In the genomic region with DNA sequence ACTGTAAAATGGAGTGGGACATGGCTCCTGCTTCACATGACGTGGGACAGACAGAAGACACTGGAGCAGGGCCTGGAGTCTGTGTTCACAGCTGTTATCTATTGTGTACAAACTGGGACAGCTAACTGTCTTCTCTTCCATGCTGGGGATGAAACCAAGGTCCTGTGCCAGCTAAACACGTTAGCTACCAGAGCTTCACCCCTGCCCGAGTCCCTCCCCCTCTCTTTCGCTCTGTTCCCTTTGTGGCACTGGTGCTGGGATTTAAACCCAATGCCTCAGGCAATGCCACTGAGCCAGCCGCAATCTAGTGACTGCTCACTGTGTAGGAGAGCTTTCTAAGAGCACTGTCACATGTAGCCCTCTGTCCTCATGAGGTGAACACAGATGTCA, we compare ENCODE assay signal across 23 mouse cellular contexts. TPM values are rescaled to one million over a fixed set of nuclear protein-coding genes. Genes with fewer than 3 reads are reported as not detected.
DNase-seq lines count a peak whose midpoint lies in the region; ATAC-seq lines count a peak whose summit lies in the region.
"Had no signal": no experiment of that assay in that cellular context is flagged by ENCODE, and none has a peak within 500 bp of the region (broad histone marks: within the 10 kb centered on the region; RNA-seq: fewer than 3 reads in every experiment).

No protein-coding gene starts in this region.

- no peaks in the 10 kb centered on the region for H3K27me3 ChIP-seq in liver, embryonic 11.5 days (replicated peaks; ENCODE audit: control insufficient read depth, insufficient read depth, low read length)
- no peaks in the 10 kb centered on the region for H3K27me3 ChIP-seq in liver, embryonic 12.5 days (replicated peaks)
- H3K27me3 ChIP-seq in liver, embryonic 15.5 days: no peaks in the 10 kb centered on the region
- H3K27me3 ChIP-seq: CH12.LX; forebrain, embryonic 13.5 days; hindbrain, embryonic 12.5 days; hindbrain, embryonic 15.5 days; Patski had no signal

- H3K27ac ChIP-seq in liver, embryonic 11.5 days (ENCODE audit: low read depth, low read length): 0 out of 2 replicates have a peak overlapping the region, but pooled peaks have one; percentile 1
- H3K27ac ChIP-seq in liver, embryonic 12.5 days: no peak overlapping the region
- H3K27ac ChIP-seq in brown adipose tissue, adult 24 weeks (replicated peaks; ENCODE audit: low read depth, low read length): peak overlapping the region; percentile 14; the same call in 1 of the 2 replicates
- peak overlapping the region; percentile 72 for H3K27ac ChIP-seq in liver, embryonic 15.5 days (replicated peaks)
- H3K27ac ChIP-seq: forebrain, embryonic 10.5 days; forebrain, embryonic 13.5 days; hindbrain, embryonic 12.5 days; hindbrain, embryonic 15.5 days had no signal

- 71% methylated on average over 5 of the region's 5 CpGs for WGBS in liver, embryonic 11.5 days
- WGBS in liver, embryonic 12.5 days (ENCODE audit: insufficient replicate concordance): 66% methylated on average over 5 of the region's 5 CpGs
- WGBS in liver, embryonic 15.5 days (ENCODE audit: insufficient replicate concordance): 74% methylated on average over 5 of the region's 5 CpGs

- no peak overlapping the region for H3K4me2 ChIP-seq in liver, embryonic 11.5 days
- H3K4me2 ChIP-seq in liver, embryonic 12.5 days: no peak overlapping the region
- no peak overlapping the region for H3K4me2 ChIP-seq in liver, embryonic 15.5 days
- H3K4me2 ChIP-seq: forebrain, embryonic 13.5 days; heart, embryonic 11.5 days; hindbrain, embryonic 12.5 days; hindbrain, embryonic 15.5 days had no signal

- no peak for DNase-seq in liver, embryonic 11.5 days (ENCODE audit: low spot score)
- no peak for DNase-seq in thymus, postnatal 25 days
- DNase-seq in lung, adult 18-20 months: no peak
- DNase-seq: B cell, adult 2 months; cerebellum, adult 11 months; cerebellum, adult 2 months; cerebellum, adult 9-11 months; gastrocnemius, postnatal 10 days; heart, adult 11 months had no signal

- no peaks in the 10 kb centered on the region for H3K9me3 ChIP-seq in liver, embryonic 11.5 days (ENCODE audit: control insufficient read depth, low read length)
- no peaks in the 10 kb centered on the region for H3K9me3 ChIP-seq in liver, embryonic 12.5 days (replicated peaks)
- H3K9me3 ChIP-seq in liver, embryonic 15.5 days (replicated peaks): no peaks in the 10 kb centered on the region
- H3K9me3 ChIP-seq: forebrain, embryonic 10.5 days; forebrain, embryonic 13.5 days; G1E; hindbrain, embryonic 12.5 days; hindbrain, embryonic 15.5 days had no signal

- peaks cover 2% of the 10 kb centered on the region; the same call in 1 of the 2 replicates for H3K4me1 ChIP-seq in liver, embryonic 11.5 days (replicated peaks; ENCODE audit: control insufficient read depth, insufficient read depth, low read length)
- H3K4me1 ChIP-seq in liver, embryonic 12.5 days: peaks cover 10% of the 10 kb centered on the region; the same call in 1 of the 2 replicates
- H3K4me1 ChIP-seq in brown adipose tissue, adult 24 weeks (ENCODE audit: control insufficient read depth, insufficient read depth, insufficient read length, low read length): peaks cover 9% of the 10 kb centered on the region
- H3K4me1 ChIP-seq in liver, embryonic 15.5 days (replicated peaks): peaks cover 16% of the 10 kb centered on the region
- H3K4me1 ChIP-seq: forebrain, embryonic 10.5 days; forebrain, embryonic 13.5 days; hindbrain, embryonic 15.5 days had no signal

- peaks cover 4% of the 10 kb centered on the region; the same call in 1 of the 2 replicates for H3K36me3 ChIP-seq in liver, embryonic 11.5 days (ENCODE audit: control insufficient read depth, insufficient read depth, low read length)
- H3K36me3 ChIP-seq in liver, embryonic 12.5 days: peaks cover 18% of the 10 kb centered on the region; the same call in 1 of the 2 replicates
- H3K36me3 ChIP-seq in liver, embryonic 15.5 days (replicated peaks): no peaks in the 10 kb centered on the region
- H3K36me3 ChIP-seq: hindbrain, embryonic 15.5 days had no signal

- no peak overlapping the region for H3K4me3 ChIP-seq in liver, embryonic 11.5 days (ENCODE audit: low read depth, low read length)
- no peak overlapping the region for H3K4me3 ChIP-seq in liver, embryonic 12.5 days
- H3K4me3 ChIP-seq in brown adipose tissue, adult 24 weeks (ENCODE audit: insufficient read depth, low read depth, low read length): no peak overlapping the region
- H3K4me3 ChIP-seq in liver, embryonic 15.5 days (replicated peaks): no peak overlapping the region
- H3K4me3 ChIP-seq: forebrain, embryonic 10.5 days; forebrain, embryonic 13.5 days; hindbrain, embryonic 12.5 days; hindbrain, embryonic 15.5 days had no signal

- H3K9ac ChIP-seq in liver, embryonic 11.5 days (ENCODE audit: low read depth, low read length): no peak overlapping the region
- H3K9ac ChIP-seq in liver, embryonic 12.5 days: no peak overlapping the region
- no peak overlapping the region for H3K9ac ChIP-seq in liver, embryonic 15.5 days
- H3K9ac ChIP-seq: forebrain, embryonic 13.5 days; hindbrain, embryonic 12.5 days; hindbrain, embryonic 15.5 days had no signal

- ATAC-seq in liver, embryonic 11.5 days (replicated peaks; ENCODE audit: low FRiP score): no peak
- ATAC-seq in liver, embryonic 12.5 days: no peak
- no peak for ATAC-seq in liver, embryonic 15.5 days (ENCODE audit: insufficient read depth)
- ATAC-seq: forebrain, embryonic 13.5 days; forebrain, embryonic 16.5 days; Patski had no signal

RNA-seq across cellular contexts. Expression of a gene that starts 4.9 kb away (rescaled TPM):
- polyA plus RNA-seq in liver, embryonic 11.5 days (2014; fragmentation: Nextera tagmentation; extraction: Ambion mirVana): 16.1 and 17.4 TPM in 2 replicates
- 13.4 and 14.1 TPM in 2 replicates for polyA plus RNA-seq in liver, embryonic 12.5 days (2016; fragmentation: Nextera tagmentation; extraction: Ambion mirVana)
- 54.2 and 167 TPM in 2 replicates for polyA plus RNA-seq in brown adipose tissue, adult 24 weeks (2012; ENCODE audit: insufficient read depth, insufficient read length, missing spikeins)
- 35.0 and 42.9 TPM in 2 replicates for polyA plus RNA-seq in liver, embryonic 15.5 days (2015; fragmentation: Nextera tagmentation; extraction: Ambion mirVana)
- polyA plus RNA-seq: cerebellum, adult 2 months; cortical plate, adult 2 months; embryonic facial prominence, embryonic 11.5 days; forebrain, embryonic 13.5 days; G1E had no signal

RNA-seq across cellular contexts. Expression of a gene that starts 22.0 kb away (rescaled TPM):
- polyA plus RNA-seq in liver, embryonic 11.5 days (2014; fragmentation: Nextera tagmentation; extraction: Ambion mirVana): 14.9 and 21.6 TPM in 2 replicates
- polyA plus RNA-seq in liver, embryonic 12.5 days (2016; fragmentation: Nextera tagmentation; extraction: Ambion mirVana): 8.4 and 8.7 TPM in 2 replicates
- polyA plus RNA-seq in brown adipose tissue, adult 24 weeks (2012; ENCODE audit: insufficient read depth, insufficient read length, missing spikeins): 6.9 and 9.5 TPM in 2 replicates
- 4.2 and 5.6 TPM in 2 replicates for polyA plus RNA-seq in liver, embryonic 15.5 days (2015; fragmentation: Nextera tagmentation; extraction: Ambion mirVana)

RNA-seq across cellular contexts. Expression of a gene that starts 31.9 kb away (rescaled TPM):
- 4.7 and 6.7 TPM in 2 replicates for polyA plus RNA-seq in liver, embryonic 11.5 days (2014; fragmentation: Nextera tagmentation; extraction: Ambion mirVana)
- polyA plus RNA-seq in liver, embryonic 12.5 days (2016; fragmentation: Nextera tagmentation; extraction: Ambion mirVana): 5.0 and 5.5 TPM in 2 replicates
- 19.7 and 29.7 TPM in 2 replicates for polyA plus RNA-seq in brown adipose tissue, adult 24 weeks (2012; ENCODE audit: insufficient read depth, insufficient read length, missing spikeins)
- 4.8 and 5.5 TPM in 2 replicates for polyA plus RNA-seq in liver, embryonic 15.5 days (2015; fragmentation: Nextera tagmentation; extraction: Ambion mirVana)
- polyA plus RNA-seq: G1E had no signal
